ENCODE assay signal across 25 mouse cellular contexts in genomic region chr3:126653118-126653517, GRCm38 (mm10).
"Had no signal": no experiment of that assay in that cellular context is flagged by ENCODE, and none has a peak within 500 bp of the region (broad histone marks: within the 10 kb centered on the region; RNA-seq: fewer than 3 reads in every experiment).

No protein-coding gene starts in this region.

- H3K9me3 ChIP-seq: hindbrain, embryonic 13.5 days; hindbrain, embryonic 15.5 days; intestine, embryonic 15.5 days; kidney, embryonic 15.5 days; limb, embryonic 13.5 days; limb, embryonic 15.5 days; liver, embryonic 12.5 days had no signal

- H3K27me3 ChIP-seq: hindbrain, embryonic 13.5 days; hindbrain, embryonic 15.5 days; intestine, embryonic 15.5 days; kidney, embryonic 15.5 days; limb, embryonic 13.5 days; limb, embryonic 15.5 days; liver, embryonic 12.5 days had no signal

- H3K36me3 ChIP-seq: hindbrain, embryonic 13.5 days; hindbrain, embryonic 15.5 days; intestine, embryonic 15.5 days; kidney, embryonic 15.5 days; limb, embryonic 13.5 days; limb, embryonic 15.5 days; liver, embryonic 12.5 days had no signal

- H3K4me3 ChIP-seq: gastrocnemius, adult 2 months; hindbrain, embryonic 13.5 days; hindbrain, embryonic 15.5 days; intestine, embryonic 15.5 days; kidney, embryonic 15.5 days; limb, embryonic 13.5 days; limb, embryonic 15.5 days; liver, embryonic 12.5 days had no signal

- DNase-seq: gastrocnemius, adult 2 months; gastrocnemius, postnatal 10 days; gastrocnemius, postnatal 25 days; heart, adult 11 months; heart, postnatal 14 days; heart, postnatal 36 days; kidney, adult 11 months; kidney, adult 2 months; kidney, adult 9 months; kidney, postnatal 14 days; kidney, postnatal 36 days; layer of hippocampus, adult 9-11 months; layer of hippocampus, postnatal 36 days; left cerebral cortex, postnatal 4 days had no signal

- H3K4me1 ChIP-seq: hindbrain, embryonic 13.5 days; hindbrain, embryonic 15.5 days; intestine, embryonic 15.5 days; kidney, embryonic 15.5 days; limb, embryonic 15.5 days; liver, embryonic 12.5 days had no signal

- H3K27ac ChIP-seq: gastrocnemius, adult 2 months; hindbrain, embryonic 13.5 days; hindbrain, embryonic 15.5 days; hindbrain, postnatal 0 days; intestine, embryonic 15.5 days; kidney, embryonic 15.5 days; kidney, postnatal 0 days; limb, embryonic 13.5 days; limb, embryonic 15.5 days; liver, embryonic 12.5 days; liver, embryonic 14.5 days had no signal

- ATAC-seq: hindbrain, postnatal 0 days; intestine, embryonic 15.5 days; liver, embryonic 12.5 days had no signal

- H3K4me2 ChIP-seq: heart, embryonic 11.5 days; hindbrain, embryonic 13.5 days; hindbrain, embryonic 15.5 days; intestine, embryonic 15.5 days; kidney, embryonic 15.5 days; limb, embryonic 13.5 days; limb, embryonic 15.5 days; liver, embryonic 12.5 days had no signal

- H3K9ac ChIP-seq: hindbrain, embryonic 13.5 days; hindbrain, embryonic 15.5 days; intestine, embryonic 15.5 days; kidney, embryonic 15.5 days; limb, embryonic 13.5 days; limb, embryonic 15.5 days; liver, embryonic 12.5 days; liver, embryonic 14.5 days had no signal
